ENCODE assay signal across 15 mouse cellular contexts in genomic region chr12:79937876-79938275, GRCm38 (mm10).
DNase-seq lines count a peak whose midpoint lies in the region; ATAC-seq and TF ChIP-seq lines count a peak whose summit lies in the region.
"Had no signal": no experiment of that assay in that cellular context is flagged by ENCODE, and none has a peak within 500 bp of the region (broad histone marks: within the 10 kb centered on the region; RNA-seq: fewer than 3 reads in every experiment).

No protein-coding gene starts in this region.

- no peaks in the 10 kb centered on the region for H3K27me3 ChIP-seq in lung, embryonic 15.5 days
- H3K27me3 ChIP-seq: limb, embryonic 12.5 days had no signal

- no peaks in the 10 kb centered on the region for H3K9me3 ChIP-seq in lung, embryonic 15.5 days
- H3K9me3 ChIP-seq: limb, embryonic 12.5 days had no signal

- peaks cover 46% of the 10 kb centered on the region for H3K4me1 ChIP-seq in lung, embryonic 15.5 days

- no peak for DNase-seq in gastrocnemius, adult 2 months
- no peak for DNase-seq in gastrocnemius, postnatal 36 days
- DNase-seq in kidney, postnatal 25 days, result peak; percentile 36 to 65
- DNase-seq in kidney, adult 18-20 months, result no peak
- DNase-seq in adipocyte (ENCODE audit: low spot score), result peak; percentile 55
- DNase-seq in spleen, postnatal 14 days (ENCODE audit: low spot score in 2 of 2), result no peak
- DNase-seq: cerebellum, adult 11 months; thymus, postnatal 25 days had no signal

- H3K4me3 ChIP-seq in gastrocnemius, adult 2 months, result no peak overlapping the region
- H3K4me3 ChIP-seq in lung, embryonic 15.5 days, result no peak overlapping the region
- H3K4me3 ChIP-seq: erythroblast, embryonic 14.5 days; limb, embryonic 12.5 days had no signal

- no peak for TF ChIP-seq CTCF in gastrocnemius, adult 2 months (IDR thresholded peaks at IDR 0.05)

- H3K27ac ChIP-seq in gastrocnemius, adult 2 months, result peak overlapping the region; percentile 90
- peak overlapping the region; percentile 72 for H3K27ac ChIP-seq in lung, embryonic 15.5 days
- H3K27ac ChIP-seq: limb, embryonic 12.5 days; macrophage had no signal

- no peak overlapping the region for H3K9ac ChIP-seq in lung, embryonic 15.5 days
- H3K9ac ChIP-seq: limb, embryonic 12.5 days had no signal

- H3K4me2 ChIP-seq in lung, embryonic 15.5 days, result no peak overlapping the region
- H3K4me2 ChIP-seq: heart, embryonic 11.5 days; limb, embryonic 12.5 days had no signal

- no peak for ATAC-seq in lung, embryonic 15.5 days (ENCODE audit: borderline replicate concordance, extremely low read depth, low FRiP score, low TSS enrichment)
- no peak for ATAC-seq in erythroid progenitor cell, adult 5-6 weeks (replicated peaks; ENCODE audit: low FRiP score, poor library complexity, severe bottlenecking)
- ATAC-seq: inflammation-experienced regulatory T-cells, adult 6 months had no signal

- 57% methylated on average over 4 of the region's 4 CpGs for WGBS in lung, embryonic 15.5 days

- no peaks in the 10 kb centered on the region for H3K36me3 ChIP-seq in lung, embryonic 15.5 days
- H3K36me3 ChIP-seq: limb, embryonic 12.5 days had no signal

- intact Hi-C loops in gastrocnemius, adult 2 months (cut with DNase I), result no loop called here
- intact Hi-C loops in gastrocnemius, postnatal 36 days (cut with DNase I), result no loop called here

Comparison
In these comparisons a context has a peak if more than half of its experiments do, and no peak if none do; other contexts are left out.
1. DNase-seq: peak in kidney, postnatal 25 days (2 of 2) and adipocyte (single experiment); none in gastrocnemius, adult 2 months (single experiment), gastrocnemius, postnatal 36 days (0 of 2), kidney, adult 18-20 months (single experiment) and spleen, postnatal 14 days (0 of 2).